Mouse (Mus musculus): ENCODE data around the gene Farp1. TPM values are rescaled to one million over a fixed set of nuclear protein-coding genes. Genes with fewer than 3 reads are reported as not detected.
A peak's percentile ranks its signal among the peaks of the same experiment; 100 is the strongest.
"Not testable (repeated sequence)": the region's sequence is repeated elsewhere in the genome, so short reads cannot be mapped to it uniquely, and the experiment has no call there.

Gene Farp1
- total RNA-seq, 4 experiments from 2014 or later = 3.7 to 6.8 (median 4.1) TPM

- peak in 1 of 2 experiments; percentile 21 for DNase-seq (ENCODE audit: low spot score in 2 of 2)
These were observed 68.5 kb downstream of the Farp1 start for GRCm38 (mm10) chr14:121103459-121103858.

- peak in 1 of 2 experiments; percentile 10 for DNase-seq (ENCODE audit: low spot score in 2 of 2)
These were observed 69.8 kb downstream of the Farp1 start for GRCm38 (mm10) chr14:121104760-121105329.

GRCm38 (mm10) chr14:121106906-121107305 lies 71.9 kb downstream of the Farp1 start:
- no peak for DNase-seq (ENCODE audit: low spot score in 2 of 2)

- no peak for DNase-seq (ENCODE audit: low spot score in 2 of 2)
These were observed 72.8 kb downstream of the Farp1 start for GRCm38 (mm10) chr14:121107707-121108285.

GRCm38 (mm10) chr14:121108439-121109115 lies 73.6 kb downstream of the Farp1 start:
- DNase-seq (ENCODE audit: low spot score in 2 of 2) = no peak

- no peak for DNase-seq (ENCODE audit: low spot score in 2 of 2)
These were observed 74.1 kb downstream of the Farp1 start for GRCm38 (mm10) chr14:121109116-121109504.

GRCm38 (mm10) chr14:121110492-121111267 lies 75.7 kb downstream of the Farp1 start:
- DNase-seq (ENCODE audit: low spot score in 2 of 2) = no peak

- DNase-seq (ENCODE audit: low spot score in 2 of 2) = no peak
These were observed 77.1 kb downstream of the Farp1 start for GRCm38 (mm10) chr14:121112061-121112460.

GRCm38 (mm10) chr14:121113785-121114184 lies 78.8 kb downstream of the Farp1 start:
- DNase-seq (ENCODE audit: low spot score in 2 of 2) = no peak

GRCm38 (mm10) chr14:121116696-121117095 lies 81.7 kb downstream of the Farp1 start:
- DNase-seq (ENCODE audit: low spot score in 2 of 2) = no peak

GRCm38 (mm10) chr14:121118860-121119259 lies 83.9 kb downstream of the Farp1 start:
- DNase-seq (ENCODE audit: low spot score in 2 of 2) = no peak

GRCm38 (mm10) chr14:121121664-121122063 lies 86.7 kb downstream of the Farp1 start:
- DNase-seq (ENCODE audit: low spot score in 2 of 2) = no peak

GRCm38 (mm10) chr14:121122852-121123251 lies 87.9 kb downstream of the Farp1 start:
- DNase-seq (ENCODE audit: low spot score in 2 of 2) = no peak

GRCm38 (mm10) chr14:121124409-121125010 lies 89.5 kb downstream of the Farp1 start:
- no peak for DNase-seq (ENCODE audit: low spot score in 2 of 2)

- no peak for DNase-seq (ENCODE audit: low spot score in 2 of 2)
These were observed 90.7 kb downstream of the Farp1 start for GRCm38 (mm10) chr14:121125651-121126050.

- DNase-seq (ENCODE audit: low spot score in 2 of 2) = no peak
These were observed 91.3 kb downstream of the Farp1 start for GRCm38 (mm10) chr14:121126291-121126690.

GRCm38 (mm10) chr14:121128858-121129800 lies 94.1 kb downstream of the Farp1 start:
- DNase-seq (ENCODE audit: low spot score in 2 of 2) = no peak

GRCm38 (mm10) chr14:121130351-121130750 lies 95.4 kb downstream of the Farp1 start:
- DNase-seq (ENCODE audit: low spot score in 2 of 2) = not testable (repeated sequence)

- DNase-seq (ENCODE audit: low spot score in 2 of 2) = no peak
These were observed 99.4 kb downstream of the Farp1 start for GRCm38 (mm10) chr14:121134414-121134813.

GRCm38 (mm10) chr14:121143831-121144455 lies 108.9 kb downstream of the Farp1 start:
- no peak for DNase-seq (ENCODE audit: low spot score in 2 of 2)

All from gastrocnemius, adult 8-10 months (tissue).